Mouse (Mus musculus) c-Kit-positive CD71-positive TER-119-positive erythroid progenitor cells, embryonic 14.5 days (primary cell): Measurements from ENCODE around the gene Dcaf15.

Source experiments
- DNase-seq: peaks from one replicate; pipeline ENCODE4 v3.0.0-alpha.2; 2013; ENCODE audit warnings: low spot score

The Dcaf15 gene

DNA sequence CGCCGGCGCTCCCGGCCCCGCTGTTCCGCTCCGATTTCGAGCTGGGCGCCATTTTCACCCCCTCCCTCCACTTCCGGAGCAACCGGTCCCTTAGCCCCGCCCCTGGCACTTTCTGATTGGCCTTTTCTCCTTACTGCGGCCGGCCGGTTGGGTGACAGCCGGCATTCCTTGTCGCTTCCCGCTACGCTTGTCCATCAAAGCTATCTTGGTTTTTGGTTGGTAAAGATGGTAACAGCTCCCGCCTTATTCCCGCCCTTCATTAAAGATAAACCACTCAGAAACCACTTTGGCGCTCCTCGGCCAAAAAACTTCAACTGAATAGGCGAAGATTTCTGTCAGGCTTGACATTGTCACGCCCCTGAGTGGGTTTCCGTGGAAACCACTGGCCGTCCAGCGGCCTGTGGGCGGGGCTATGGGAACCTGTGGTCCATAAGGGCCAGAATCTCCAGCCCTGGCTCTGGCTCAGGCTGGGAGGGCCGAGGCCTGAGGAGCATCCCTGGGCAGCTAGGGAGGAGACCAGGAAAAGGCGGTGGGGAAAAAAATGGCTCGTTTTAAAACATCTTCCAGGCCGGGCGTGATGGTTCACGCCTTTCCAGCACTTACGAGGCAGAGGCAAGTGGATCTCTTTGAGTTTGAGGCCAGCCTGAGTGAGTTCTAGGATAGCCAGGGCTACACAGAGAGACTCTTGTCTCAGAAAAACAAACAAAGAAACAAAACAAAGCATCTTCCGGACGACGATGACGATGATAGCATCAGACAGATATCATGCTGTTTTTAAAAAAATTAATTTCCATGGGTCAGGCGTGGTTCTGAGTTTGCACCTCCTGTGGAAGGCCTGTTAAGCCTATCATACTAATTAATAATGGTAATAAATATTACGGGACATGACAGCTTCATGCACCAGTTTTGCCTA is at the start of gene Dcaf15:
TSS of gene Dcaf15 (minus strand) at position 72 of the 913 bp plus-strand sequence.
- DNase-seq: peak; percentile 99

DNA sequence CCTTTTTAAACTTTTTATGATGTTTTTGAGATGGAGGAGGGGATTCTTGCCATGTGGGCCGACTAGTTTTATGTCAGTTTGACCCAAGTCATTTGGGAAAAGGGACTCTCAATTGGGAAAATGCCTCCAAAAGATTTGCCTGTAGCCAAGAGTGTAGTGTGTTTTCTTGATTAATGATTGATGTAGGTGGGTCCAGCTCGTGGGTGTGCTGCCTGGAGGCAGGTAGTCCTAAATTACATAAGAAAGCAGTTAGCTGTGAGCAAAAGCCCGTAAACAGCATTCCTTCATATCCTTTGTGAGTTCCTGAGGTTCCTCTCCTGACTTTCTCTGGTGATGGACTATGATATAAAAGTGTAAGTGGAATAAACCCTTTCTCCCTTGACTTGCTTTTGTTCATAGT is 44.6 kb upstream of the Dcaf15 start:
- no peak for DNase-seq

DNA sequence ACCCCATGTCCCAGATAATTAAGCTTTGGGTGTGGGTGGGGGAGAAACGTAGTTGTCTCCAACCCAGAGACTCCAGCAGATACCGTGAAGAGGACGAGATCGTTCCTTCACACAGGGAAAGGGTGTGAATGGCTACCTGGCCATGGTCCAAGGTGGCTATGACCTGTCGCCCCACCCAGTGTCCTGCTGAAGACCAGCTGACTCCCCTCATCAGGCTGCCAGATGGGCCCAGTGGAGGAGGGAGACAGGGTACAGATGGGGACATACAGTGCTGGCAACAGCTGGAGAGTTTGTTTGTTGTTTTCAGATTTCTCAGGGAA is 43.9 kb upstream of the Dcaf15 start:
- DNase-seq: no peak

DNA sequence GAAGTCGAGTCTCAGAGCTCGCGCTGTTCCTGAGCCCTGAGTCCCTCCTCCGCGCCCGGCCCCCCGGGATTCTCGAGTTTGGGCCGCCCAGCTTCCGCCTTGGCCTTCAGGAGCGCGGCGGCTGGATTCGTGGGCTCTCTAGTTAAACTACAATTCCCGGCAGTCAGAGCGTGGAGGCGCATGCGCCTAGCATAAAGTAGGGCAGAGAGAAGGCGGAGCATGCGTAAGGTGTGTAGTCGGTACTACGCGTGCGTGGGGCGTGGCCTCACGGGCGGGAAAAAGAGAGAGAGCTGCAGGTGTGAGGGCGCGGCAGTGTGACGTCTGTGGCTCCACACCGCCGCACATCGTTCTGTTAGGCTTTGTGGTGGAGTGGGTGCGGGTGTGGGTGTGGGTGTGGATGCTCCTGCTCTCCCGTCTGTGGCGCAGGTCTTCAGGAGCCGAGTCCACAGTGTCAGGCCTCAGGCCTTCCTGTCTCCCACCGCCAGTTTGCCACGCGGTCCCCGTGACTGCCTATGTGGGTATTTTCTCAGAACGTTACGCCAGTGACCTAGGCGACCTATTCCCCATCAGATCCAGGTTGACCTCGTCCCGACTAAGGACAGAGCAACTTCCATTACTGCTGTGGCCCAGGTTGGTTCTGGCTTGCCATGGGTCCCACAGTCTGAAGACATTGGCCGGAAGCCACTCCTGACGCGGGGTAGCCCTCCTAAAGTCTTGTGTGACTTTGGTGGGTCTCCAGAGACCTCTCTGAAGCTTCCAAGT is 43.4 kb upstream of the Dcaf15 start, which contains the start of the genes Cc2d1a and 4930432K21Rik:
TSS of gene Cc2d1a (minus strand) at position 168 of the 762 bp plus-strand sequence.
TSS of gene 4930432K21Rik (plus strand) at position 257 of the 762 bp plus-strand sequence.
- peak; percentile 92 for DNase-seq

DNA sequence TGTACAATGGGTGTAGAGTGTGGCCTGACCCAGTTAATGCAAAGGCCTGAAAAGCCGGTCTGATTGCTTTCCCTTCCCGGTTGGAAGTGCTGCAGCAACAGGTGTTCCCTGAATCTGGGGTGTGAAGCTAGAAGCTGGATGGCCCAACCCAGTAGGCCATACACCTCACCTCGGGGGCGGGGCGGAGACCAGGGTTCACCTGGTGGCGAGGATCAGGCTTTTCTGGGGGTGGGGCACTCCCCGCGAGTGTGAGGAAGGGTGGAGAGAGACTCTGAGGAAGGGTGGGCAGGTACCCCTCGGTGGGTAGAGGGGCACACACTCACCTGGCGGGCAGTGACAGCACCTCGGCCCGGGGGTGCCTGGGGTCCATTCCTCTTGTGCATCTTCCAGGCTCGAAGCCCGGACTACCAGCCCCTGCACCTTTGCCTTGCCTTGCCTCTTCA is 42.8 kb upstream of the Dcaf15 start:
- peak; percentile 5 for DNase-seq

DNA sequence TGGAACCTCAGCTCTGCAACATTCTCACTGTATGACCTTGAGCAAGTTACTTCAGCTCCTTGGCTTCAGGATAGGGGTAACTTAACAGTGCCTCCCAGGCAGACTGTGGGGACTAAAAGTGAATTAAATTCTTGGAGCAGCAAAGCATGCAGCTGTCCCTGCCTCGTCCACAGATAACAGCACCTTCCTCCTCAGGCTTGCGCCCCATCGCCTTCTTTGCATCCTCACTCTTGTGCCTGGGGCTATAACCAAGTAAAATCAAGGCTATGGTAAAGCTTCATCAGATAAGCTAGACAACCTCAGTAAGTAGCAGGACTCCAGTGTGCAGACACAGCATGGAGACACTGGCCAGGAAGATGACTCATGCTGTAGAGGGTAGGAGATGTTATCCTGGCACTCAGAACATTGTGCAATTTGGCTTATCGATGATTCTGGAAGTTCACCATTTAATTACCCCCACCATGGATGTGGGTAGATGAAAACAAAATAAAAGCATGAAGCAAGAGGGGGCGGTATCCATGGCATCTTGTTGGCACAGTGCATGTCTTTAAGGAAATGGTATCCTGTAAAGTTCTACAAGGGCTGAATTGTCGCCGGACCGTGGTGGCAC is 40.2 kb upstream of the Dcaf15 start:
- DNase-seq: no peak

DNA sequence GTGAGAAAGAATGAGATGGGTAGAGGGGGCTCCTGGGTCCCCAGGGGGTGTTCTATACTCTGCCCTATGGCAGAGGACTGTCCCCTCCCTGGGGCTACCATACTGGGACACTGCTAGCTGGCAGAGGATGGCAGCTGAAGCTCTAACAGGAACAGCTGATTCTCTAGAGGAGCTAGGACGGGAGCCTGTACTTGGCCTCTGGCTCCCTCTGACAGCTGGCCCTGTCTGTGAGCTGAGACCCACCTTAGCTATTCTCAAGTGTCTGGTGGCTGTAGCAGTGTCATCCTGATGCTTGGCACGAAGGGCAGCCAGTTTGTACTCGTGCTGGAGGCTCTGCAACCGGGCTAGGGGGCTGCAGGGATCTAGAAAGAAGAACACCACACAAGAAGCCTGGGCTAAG is 36.3 kb upstream of the Dcaf15 start:
- no peak for DNase-seq

DNA sequence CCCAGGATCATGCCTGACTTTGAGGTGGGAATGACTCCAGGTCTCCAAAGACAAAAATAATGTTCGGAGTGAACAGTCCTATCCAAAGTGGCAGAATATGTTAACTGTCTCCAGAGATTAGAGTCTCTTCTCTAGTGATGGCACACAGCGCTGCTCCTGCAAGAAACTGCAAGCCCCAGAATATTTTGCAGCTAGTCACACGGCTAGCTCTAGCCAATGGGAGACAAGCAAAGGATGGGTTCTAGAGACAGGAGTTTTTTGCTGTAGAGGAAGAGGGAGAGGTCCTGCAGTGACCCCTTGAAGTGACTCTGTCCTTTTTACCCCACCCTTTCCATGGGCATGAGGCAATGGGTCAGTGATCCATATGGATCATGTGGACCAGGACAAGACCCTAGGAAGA is 33.3 kb upstream of the Dcaf15 start:
- DNase-seq: peak; percentile 20

DNA sequence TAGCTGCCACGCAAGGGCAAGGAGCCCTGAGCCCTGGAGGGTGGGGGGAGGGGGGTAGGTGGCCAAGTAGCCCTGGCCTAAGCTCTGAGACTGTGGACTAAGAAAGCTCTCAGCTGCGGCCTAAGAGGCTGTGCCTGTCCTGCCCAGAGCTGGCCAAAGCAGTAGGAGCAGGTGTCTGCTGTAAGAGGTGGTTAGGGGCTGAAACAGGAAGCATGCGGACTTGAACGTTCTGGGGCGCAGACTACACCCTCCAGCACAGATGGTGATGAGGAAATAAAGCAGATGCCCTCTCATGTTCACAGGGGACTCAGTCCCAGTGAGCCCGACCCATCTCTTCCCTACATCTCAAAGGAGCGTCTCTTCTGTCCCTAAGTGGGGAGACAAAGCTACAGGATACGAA is 27.7 kb upstream of the Dcaf15 start:
- DNase-seq: no peak

DNA sequence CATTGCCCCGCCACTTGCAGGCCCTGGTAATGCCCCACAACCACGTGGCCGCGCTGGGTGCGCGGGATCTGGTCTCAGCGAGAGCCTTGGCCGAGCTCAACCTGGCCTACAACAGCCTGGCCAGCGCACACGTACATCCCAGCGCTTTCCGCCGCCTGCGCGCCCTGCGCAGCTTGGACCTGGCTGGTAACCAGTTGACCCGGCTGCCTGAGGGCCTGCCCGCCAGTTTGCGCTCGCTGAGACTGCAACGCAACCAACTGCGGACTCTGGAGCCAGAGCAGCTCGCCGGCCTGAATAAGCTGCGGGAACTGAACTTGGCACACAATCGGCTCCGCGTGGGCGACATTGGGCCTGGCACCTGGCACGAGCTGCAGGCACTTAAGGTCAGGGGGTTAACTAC is 26.2 kb upstream of the Dcaf15 start:
- no peak for DNase-seq

DNA sequence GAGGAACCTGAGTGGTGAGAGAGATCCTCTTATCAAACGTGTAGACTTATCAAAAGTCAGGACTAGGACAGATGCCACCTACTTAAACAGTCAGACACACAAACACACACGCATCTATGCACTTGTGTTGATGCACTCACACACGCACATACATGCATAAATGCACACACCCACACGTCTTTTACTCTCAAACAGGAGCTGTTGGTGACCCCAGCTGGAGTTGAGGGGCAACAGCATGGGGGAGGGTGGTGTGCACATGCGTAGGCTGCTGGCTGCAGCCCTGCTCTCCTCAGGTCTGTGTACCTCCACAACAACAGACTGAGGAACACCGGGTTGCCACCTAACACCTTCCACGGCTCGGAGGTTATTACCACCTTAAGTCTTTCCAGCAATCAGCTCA is 23.7 kb upstream of the Dcaf15 start:
- no peak for DNase-seq

DNA sequence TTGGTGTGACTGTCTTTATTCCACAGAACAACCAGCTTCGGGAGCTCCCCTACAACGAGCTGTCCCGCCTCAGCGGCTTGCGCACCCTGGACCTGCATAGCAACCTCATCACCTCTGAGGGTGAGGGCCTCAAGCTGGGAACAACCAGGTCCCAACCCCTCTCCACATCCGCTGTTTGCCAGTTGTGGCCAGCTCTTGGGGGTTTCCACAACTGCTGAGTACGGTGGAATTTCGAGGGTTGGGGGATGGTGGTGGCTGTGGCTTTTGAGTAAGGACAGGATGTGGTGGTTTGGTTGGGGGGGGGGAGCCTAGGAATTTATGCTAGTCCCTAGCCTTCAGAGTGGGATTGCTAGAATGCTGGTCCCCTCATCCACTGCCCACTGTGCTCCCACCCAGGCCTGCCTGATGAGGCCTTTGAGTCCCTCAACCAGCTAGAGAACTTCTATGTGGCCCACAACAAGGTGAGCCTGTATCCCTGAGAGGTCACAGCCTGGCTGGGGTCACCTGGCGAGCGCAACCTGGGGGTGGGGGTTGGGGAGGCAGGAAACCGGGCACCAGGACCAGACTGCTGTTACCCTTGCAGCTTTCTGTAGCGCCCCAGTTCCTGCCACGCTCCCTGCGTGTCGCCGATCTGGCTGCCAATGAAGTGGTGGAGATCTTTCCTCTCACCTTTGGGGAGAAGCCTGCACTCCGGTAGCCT is 22.8 kb upstream of the Dcaf15 start:
- no peak for DNase-seq

DNA sequence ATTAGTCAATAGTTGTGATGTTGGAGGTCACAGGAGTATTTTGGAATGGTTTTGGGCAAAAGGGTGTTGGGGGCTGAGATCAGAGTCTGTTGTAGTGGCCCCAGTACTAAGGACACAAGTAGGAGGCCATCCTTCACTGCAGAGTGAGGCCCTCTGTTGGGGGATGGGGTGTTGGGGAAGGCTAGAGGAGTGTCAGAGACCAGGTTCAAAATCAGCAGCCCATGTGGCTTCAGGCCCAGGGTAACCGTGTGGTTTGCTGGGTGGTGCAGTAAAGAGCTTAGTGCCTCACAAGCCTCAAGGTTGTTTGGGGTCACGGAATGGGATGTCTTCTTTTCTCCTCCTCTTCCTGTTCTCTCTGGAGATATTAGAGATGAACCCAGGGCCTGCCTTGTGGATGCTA is 22.2 kb upstream of the Dcaf15 start:
- no peak for DNase-seq

DNA sequence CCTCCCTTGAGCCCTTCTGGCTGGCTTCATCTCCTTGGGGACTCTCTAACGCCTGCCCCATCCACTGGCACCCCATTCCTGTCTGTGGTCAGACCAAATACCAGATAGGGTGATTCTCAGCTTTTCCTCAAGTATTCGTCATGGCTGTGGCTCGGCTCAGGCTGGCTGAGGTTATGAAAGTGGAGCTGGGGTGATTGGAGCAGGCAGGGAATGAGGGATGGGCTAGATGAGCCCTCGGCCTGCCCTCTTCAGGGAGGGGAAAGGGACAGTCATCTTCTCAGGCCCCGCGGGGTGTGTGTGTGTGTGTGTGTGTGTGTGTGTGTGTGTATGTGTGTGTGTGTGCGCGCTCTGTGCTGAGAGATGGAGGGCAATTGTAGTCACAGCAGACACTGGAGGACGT is 21.1 kb upstream of the Dcaf15 start, which contains the start of gene Podnl1:
TSS of gene Podnl1 (plus strand) at position 334 of the 400 bp plus-strand sequence.
- no peak for DNase-seq

DNA sequence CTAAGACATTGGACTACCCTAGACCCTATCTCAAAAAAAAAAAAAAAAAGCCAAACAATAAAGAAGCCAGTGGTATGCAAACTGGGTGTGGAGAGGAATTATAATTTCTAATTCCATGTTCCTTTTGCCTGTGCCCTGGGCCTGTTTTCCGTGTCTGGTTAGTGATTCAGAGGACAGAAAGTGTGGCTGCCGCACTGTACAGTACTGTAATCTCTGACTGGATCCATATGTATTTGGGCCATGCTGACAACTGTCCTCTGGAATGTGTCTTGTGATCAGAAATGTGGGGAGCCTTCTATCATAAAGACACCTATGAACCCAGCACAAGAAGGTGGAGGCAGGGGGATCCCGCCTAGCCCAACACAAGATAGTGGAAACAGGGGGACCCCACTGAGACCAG is 17.6 kb upstream of the Dcaf15 start:
- no peak for DNase-seq

DNA sequence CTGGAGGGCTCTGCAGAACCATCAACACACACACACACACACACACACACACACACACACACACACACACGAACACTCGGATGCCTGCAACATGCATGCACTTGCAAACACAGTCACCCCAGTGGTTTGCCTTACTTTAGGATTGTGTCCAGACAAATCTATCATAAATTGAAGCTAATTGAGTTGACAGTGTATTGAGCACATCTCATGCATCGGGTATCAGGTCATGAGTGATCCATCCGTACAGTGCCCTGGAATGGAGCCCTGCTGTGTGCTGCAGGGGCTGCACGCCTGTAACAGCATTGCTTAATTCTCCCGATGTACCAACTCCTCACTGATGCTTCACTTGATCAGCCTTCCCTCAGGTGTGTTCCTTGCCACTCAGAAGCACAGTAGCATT is 11.1 kb upstream of the Dcaf15 start:
- no peak for DNase-seq

DNA sequence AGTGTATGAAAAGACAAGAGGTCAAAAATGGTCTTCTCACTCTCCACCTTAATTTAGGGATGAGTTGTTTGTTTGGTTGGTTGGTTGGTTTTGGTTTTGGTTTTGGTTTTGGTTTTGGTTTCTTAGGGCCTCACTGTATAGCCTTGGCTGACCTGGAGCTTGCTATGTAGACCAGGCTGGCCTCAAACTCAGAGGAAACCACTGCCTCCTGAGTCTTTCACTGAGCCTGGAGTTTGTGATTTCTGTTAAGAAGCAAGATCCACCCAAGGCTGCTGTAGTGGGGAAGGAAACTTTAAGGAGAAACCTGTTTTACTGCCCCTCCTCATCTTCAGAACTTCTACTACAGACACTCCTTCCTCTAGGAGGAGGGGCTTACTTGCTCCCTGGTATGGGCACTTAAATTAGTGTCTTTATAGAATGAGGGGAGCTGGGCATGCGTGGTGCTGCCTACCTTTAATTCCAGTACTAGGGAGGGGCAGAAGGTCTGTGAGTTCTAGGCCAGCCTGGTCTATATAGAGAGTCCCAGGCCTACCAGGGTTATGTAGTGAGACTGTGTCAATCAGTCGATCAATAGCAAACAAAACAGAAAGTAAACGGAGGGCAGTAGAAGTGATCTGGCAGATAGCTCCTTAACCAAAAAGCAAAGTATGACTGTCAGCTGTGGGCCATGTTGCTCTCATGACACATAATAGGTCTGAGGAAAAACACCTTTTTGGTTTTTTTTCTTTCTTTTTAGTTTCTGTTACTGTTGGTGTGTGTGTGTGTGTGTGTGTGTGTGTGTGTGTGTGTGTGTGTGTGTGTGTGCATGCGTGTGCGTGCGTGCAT is 1.9 kb upstream of the Dcaf15 start:
- DNase-seq: no peak

DNA sequence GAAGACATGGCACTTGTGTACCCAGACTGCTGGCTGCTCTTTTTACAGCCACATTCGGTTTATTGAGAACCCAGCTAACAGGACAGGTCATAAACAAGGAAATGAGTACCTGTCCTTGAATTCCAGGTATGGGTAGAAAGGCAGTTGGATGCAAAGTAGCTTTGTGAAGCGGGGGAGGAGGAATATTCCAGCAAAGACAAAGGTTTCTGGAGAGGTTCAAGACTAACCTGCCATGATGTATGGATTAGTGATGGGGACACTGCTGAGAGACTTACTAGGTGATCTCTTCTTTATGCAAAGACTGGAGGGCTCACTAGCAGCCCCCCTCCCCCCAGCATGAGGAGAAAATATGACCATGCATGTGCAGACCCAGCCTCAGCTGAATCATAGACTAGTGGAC is 1.1 kb upstream of the Dcaf15 start:
- no peak for DNase-seq

DNA sequence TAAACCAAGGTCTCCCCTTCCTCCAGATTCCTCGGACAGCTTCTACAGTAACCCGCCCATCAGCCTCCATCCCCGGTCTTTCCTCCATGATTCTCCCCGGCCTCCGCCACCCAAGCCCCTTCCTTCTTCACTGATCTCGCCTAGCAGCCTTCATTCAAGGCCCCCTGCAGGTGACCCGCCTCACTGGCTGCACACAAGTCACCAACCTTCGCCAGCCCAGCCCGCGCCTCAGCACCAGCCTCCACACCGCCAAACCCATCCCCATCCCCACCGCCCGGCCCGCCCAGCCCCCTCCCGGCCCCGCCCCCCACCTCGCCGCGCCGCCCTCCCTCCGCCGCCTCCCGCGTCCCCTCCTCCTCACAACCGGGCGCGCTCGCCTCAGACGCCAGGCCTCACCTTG is 347 bp downstream of the Dcaf15 start:
- peak; percentile 29 for DNase-seq

DNA sequence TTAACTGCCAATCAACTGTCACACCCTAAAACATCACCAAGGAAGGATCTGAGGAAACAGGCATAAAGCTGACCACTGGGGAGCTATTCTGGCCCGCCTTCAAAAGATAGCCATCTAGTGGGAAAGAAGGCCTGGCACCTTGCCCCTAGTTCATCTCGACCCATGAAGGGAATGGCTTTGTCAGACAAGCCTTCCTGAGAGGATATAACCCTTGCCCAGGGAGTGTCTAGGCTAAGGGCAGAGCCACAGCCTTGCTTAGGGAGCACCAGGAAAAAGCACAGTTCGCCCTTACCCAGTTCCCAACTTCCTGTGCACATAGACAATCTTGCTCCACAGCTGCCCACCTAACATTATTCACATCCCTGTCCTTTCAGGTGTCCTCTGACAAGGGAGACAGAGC is 967 bp downstream of the Dcaf15 start:
- no peak for DNase-seq
